Mouse (Mus musculus) lung, adult 2 months (tissue): ENCODE results near the gene Aurkb. TPM values are rescaled to one million over a fixed set of nuclear protein-coding genes. Genes with fewer than 3 reads are reported as not detected.
A peak's percentile ranks its signal among the peaks of the same experiment; 100 is the strongest.

Experiments
- DNase-seq: peaks from one replicate; pipeline ENCODE4 v3.0.0; 2022
- H3K4me1 ChIP-seq: fragments of 200-500 bp; 2 replicates; pipeline ENCODE4 v1.6.1; 2011; ENCODE audit warnings: low read length; ENCODE audit not compliant: control insufficient read depth, insufficient read depth
- H3K4me3 ChIP-seq: fragments of 200-500 bp; replicated peaks from 2 replicates; pipeline ENCODE3; 2011; ENCODE audit warnings: low read depth, mild to moderate bottlenecking, control low read depth, low read length; ENCODE audit errors: extremely low read depth
- CTCF ChIP-seq: fragments of 200-500 bp; IDR thresholded peaks from 2 replicates; pipeline ENCODE4 v1.5.1; 2011; ENCODE audit warnings: mild to moderate bottlenecking, low read length, control low read depth; ENCODE audit not compliant: insufficient read depth
- POLR2A ChIP-seq: fragments of 200-500 bp; IDR thresholded peaks from 2 replicates; pipeline ENCODE4 v1.6.1; 2011; ENCODE audit warnings: low read depth, mild to moderate bottlenecking, control low read depth, low read length, borderline replicate concordance; ENCODE audit errors: extremely low read depth
- WGBS: fragments of 180-500 bp; shearing (Covaris S2); methylation state at CpG from one replicate; pipeline ENCODE4 v1.1.7; 2018; 5-methylcytosine and 5-hydroxymethylcytosine counted together
- polyA plus RNA-seq: library from polyadenylated mRNA; depleted of rRNA; stranded (reverse); fragments of >200 nt; gene quantifications from 2 replicates; pipeline ENCODE4 v1.2.3, GENCODE M21; 2012

Aurkb gene
- polyA plus RNA-seq, 1 experiment, result 6.8 TPM

GRCm38 (mm10) chr11:69012071-69012601, 33.3 kb upstream of the Aurkb start:
- under 1% methylated on average over 18 of the region's 18 CpGs for WGBS
- no peak for TF ChIP-seq CTCF
- peak; percentile 87; the same call in 1 of the 2 replicates for TF ChIP-seq POLR2A
- peak; percentile 85 for DNase-seq
- peak overlapping the region; percentile 62 for H3K4me3 ChIP-seq
- H3K4me1 ChIP-seq, result peaks cover 3% of the 10 kb centered on the region; the same call in 1 of the 2 replicates

DNA sequence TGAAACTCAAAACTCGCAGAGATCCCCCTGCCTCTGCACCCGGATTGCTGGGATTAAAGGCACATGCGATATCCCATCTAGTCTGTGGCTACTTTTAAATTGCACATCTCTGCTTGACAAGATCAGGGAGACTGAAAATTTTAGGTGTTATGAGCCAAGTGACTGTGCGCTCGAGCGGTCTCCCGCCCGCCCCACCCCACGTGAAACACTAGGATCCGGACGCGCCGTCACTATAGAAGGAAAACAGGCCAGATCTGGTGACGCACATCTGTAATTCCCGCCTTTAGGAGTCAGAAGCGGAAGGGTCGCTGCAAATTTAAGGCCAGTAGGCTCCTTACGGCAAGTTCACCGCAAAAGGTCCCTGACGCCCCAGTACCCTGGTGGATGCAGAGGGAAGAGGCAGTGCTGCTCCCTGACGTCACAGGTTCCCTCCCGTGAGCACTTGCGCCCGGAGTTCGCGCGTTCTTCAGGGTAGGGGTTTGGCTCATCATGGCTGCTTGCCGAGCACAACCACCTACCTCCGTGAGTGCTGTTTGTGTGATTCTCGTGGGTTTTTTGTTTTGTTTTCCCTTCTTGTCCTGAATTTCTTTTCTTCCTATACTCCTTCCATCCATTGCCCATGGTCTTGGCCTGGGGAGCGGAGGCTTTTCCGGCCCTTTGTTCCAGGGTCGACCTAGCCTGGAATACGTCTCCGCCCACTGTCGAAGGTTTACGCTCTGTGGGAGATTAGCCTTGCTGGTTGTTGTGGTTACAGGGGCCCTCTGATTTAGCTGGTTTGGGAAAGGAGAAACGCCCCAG, 29.6 kb upstream of the Aurkb start, which contains the start of gene Ctc1:
TSS of gene Ctc1 (plus strand) at position 268 of the 798 bp plus-strand sequence.
- 1% methylated on average over 38 of the region's 38 CpGs for WGBS
- Histone ChIP-seq H3K4me3 (peak within 1 kb of the TSS; percentile 97), H3K4me1 (peaks cover 3% of the 10 kb centered on the region; the same call in 1 of the 2 replicates)
- peak; percentile 85 for DNase-seq
- TF ChIP-seq POLR2A, result peak; percentile 95; the same call in 1 of the 2 replicates
- TF ChIP-seq CTCF, result peak; percentile 75

DNA sequence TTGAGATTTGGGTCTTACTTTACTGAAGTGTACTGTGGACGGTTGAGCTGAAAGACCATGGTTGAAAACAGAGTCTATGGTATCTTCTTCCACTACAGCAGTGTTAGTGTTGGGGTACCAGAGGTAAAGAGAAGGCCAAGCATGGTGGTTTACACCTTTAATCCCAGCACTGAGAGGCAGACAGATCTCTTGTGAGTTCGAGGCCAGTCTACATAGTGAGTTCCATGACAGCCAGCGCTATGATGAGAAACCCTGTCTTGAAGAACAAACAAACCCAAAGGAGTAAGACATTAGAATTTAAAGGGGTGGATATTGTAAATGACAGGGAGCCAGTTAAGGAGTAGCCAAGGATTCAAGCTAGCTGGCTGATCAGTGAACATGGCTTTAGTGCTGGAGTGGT, 28.7 kb upstream of the Aurkb start:
- WGBS, result 56% methylated on average over 3 of the region's 3 CpGs

GRCm38 (mm10) chr11:69020691-69021090, 24.8 kb upstream of the Aurkb start:
- TF ChIP-seq CTCF (no peak), POLR2A (no peak)
- DNase-seq, result no peak
- Histone ChIP-seq H3K4me3 (no peak overlapping the region), H3K4me1 (no peaks in the 10 kb centered on the region; the same call in 1 of the 2 replicates)

More for the DNA sequence above, 28.7 kb upstream of the Aurkb start:
- DNase-seq, result no peak
- Histone ChIP-seq H3K4me1 (peaks cover 3% of the 10 kb centered on the region; the same call in 1 of the 2 replicates), H3K4me3 (no peak overlapping the region)
- TF ChIP-seq CTCF, result no peak
- no peak for TF ChIP-seq POLR2A

- DNase-seq, result no peak
- Histone ChIP-seq H3K4me1 (no peaks in the 10 kb centered on the region), H3K4me3 (no peak overlapping the region)
- WGBS, result 92% methylated on average over 3 of the region's 3 CpGs
- TF ChIP-seq CTCF (no peak), POLR2A (no peak)
Measured at GRCm38 (mm10) chr11:69026562-69026961, 18.9 kb upstream of the Aurkb start.

GRCm38 (mm10) chr11:69028805-69029204, 16.6 kb upstream of the Aurkb start:
- TF ChIP-seq CTCF, result no peak
- no peak for TF ChIP-seq POLR2A
- H3K4me3 ChIP-seq, result no peak overlapping the region
- 88% methylated on average over 2 of the region's 2 CpGs for WGBS
- DNase-seq, result no peak
- no peaks in the 10 kb centered on the region for H3K4me1 ChIP-seq

GRCm38 (mm10) chr11:69033552-69033951, 11.9 kb upstream of the Aurkb start:
- Histone ChIP-seq H3K4me1 (peaks cover 5% of the 10 kb centered on the region), H3K4me3 (no peak overlapping the region)
- WGBS, result 60% methylated on average over 9 of the region's 9 CpGs
- DNase-seq, result no peak
- TF ChIP-seq POLR2A (no peak), CTCF (no peak)

- TF ChIP-seq POLR2A, result no peak
- no peak for TF ChIP-seq CTCF
Measured at GRCm38 (mm10) chr11:69034585-69034984, 10.9 kb upstream of the Aurkb start.

GRCm38 (mm10) chr11:69035411-69035810, 10.0 kb upstream of the Aurkb start:
- WGBS, result 86% methylated on average over 9 of the region's 9 CpGs
- Histone ChIP-seq H3K4me3 (no peak overlapping the region), H3K4me1 (peaks cover 9% of the 10 kb centered on the region)
- DNase-seq, result peak; percentile 12
- no peak for TF ChIP-seq CTCF
- no peak for TF ChIP-seq POLR2A

More at GRCm38 (mm10) chr11:69034585-69034984, 10.9 kb upstream of the Aurkb start:
- Histone ChIP-seq H3K4me3 (no peak overlapping the region), H3K4me1 (peaks cover 9% of the 10 kb centered on the region)
- whole genome bisulfite sequencing, result 93% methylated on average over 3 of the region's 3 CpGs
- no peak for DNase-seq
